Mouse (Mus musculus) stomach, embryonic 16.5 days (tissue): Measurements from ENCODE around the gene Zfp839. TPM values are rescaled to one million over a fixed set of nuclear protein-coding genes. Genes with fewer than 3 reads are reported as not detected.

Source experiments
- ATAC-seq: fragments of 200-750 bp; cut with Nextera tagmentation; 2 replicates; pipeline ENCODE4 v1.8.0; 2017; ENCODE audit warnings: moderate number of reproducible peaks, moderate TSS enrichment; ENCODE audit not compliant: insufficient read depth, low FRiP score
- H3K27ac ChIP-seq: fragments of 300-500 bp; sonication (generic); 2 replicates; pipeline ENCODE4 v1.5.1; 2014; ENCODE audit warnings: low read length
- H3K27me3 ChIP-seq: fragments of 300-500 bp; sonication (generic); 2 replicates; pipeline ENCODE4 v1.6.1; 2014; ENCODE audit warnings: low read length, control low read depth, mixed read lengths; ENCODE audit not compliant: control insufficient read depth, insufficient read depth
- H3K36me3 ChIP-seq: fragments of 300-500 bp; sonication (generic); 2 replicates; pipeline ENCODE4 v1.6.1; 2014; ENCODE audit warnings: low read length; ENCODE audit not compliant: control insufficient read depth, insufficient read depth
- H3K4me1 ChIP-seq: fragments of 300-500 bp; sonication (generic); 2 replicates; pipeline ENCODE4 v1.6.1; 2014; ENCODE audit warnings: low read length, control low read depth, mixed read lengths; ENCODE audit not compliant: control insufficient read depth, insufficient read depth
- H3K4me2 ChIP-seq: fragments of 300-500 bp; sonication (generic); 2 replicates; pipeline ENCODE4 v1.6.1; 2014; ENCODE audit warnings: low read depth, low read length, mixed read lengths
- H3K4me3 ChIP-seq: fragments of 300-500 bp; sonication (generic); replicated peaks from 2 replicates; pipeline ENCODE4 v1.5.1; 2014; ENCODE audit warnings: mild to moderate bottlenecking, low read length
- H3K9ac ChIP-seq: fragments of 300-500 bp; sonication (generic); 2 replicates; pipeline ENCODE4 v1.6.1; 2014; ENCODE audit warnings: low read length
- H3K9me3 ChIP-seq: fragments of 300-500 bp; sonication (generic); replicated peaks from 2 replicates; pipeline ENCODE4 v1.6.1; 2016; ENCODE audit warnings: low read length, control low read depth; ENCODE audit not compliant: control insufficient read depth
- WGBS: fragments of 180-500 bp; shearing (Covaris S2); extraction: QIAGEN DNeasy Blood & Tissue Kit; methylation state at CpG from one replicate; pipeline ENCODE4 v1.1.7; 2014; 5-methylcytosine and 5-hydroxymethylcytosine counted together
- polyA plus RNA-seq: library from polyadenylated mRNA; unstranded; fragments of >200 nt; fragmentation: Nextera tagmentation; extraction: Ambion mirVana; gene quantifications from 2 replicates; pipeline ENCODE4 v1.2.1, GENCODE M21; 2015

The Zfp839 gene
- 4.4 and 4.6 TPM in 2 replicates for polyA plus RNA-seq

- H3K27me3 ChIP-seq: no peaks in the 10 kb centered on the region
- peak within 1 kb of the TSS; percentile 75 for H3K4me3 ChIP-seq
- peak within 1 kb of the TSS; percentile 79 for H3K27ac ChIP-seq
- H3K36me3 ChIP-seq: 0 out of 2 replicates have a peak, but pooled peaks cover 2% of the 10 kb centered on the region
- peak; percentile 81 for ATAC-seq
- peaks cover 20% of the 10 kb centered on the region for H3K4me1 ChIP-seq
- H3K9me3 ChIP-seq: no peaks in the 10 kb centered on the region
- H3K9ac ChIP-seq: peak within 1 kb of the TSS; percentile 94
- H3K4me2 ChIP-seq: peak within 1 kb of the TSS; percentile 74
- WGBS: under 1% methylated on average over 89 of the region's 89 CpGs
Measured at GRCm38 (mm10) chr12:110850010-110850928, at the start of gene Zfp839. TSS of gene Zfp839 (plus strand) at chr12:110850253.

GRCm38 (mm10) chr12:110801876-110802464, 48.1 kb upstream of the Zfp839 start:
- H3K4me3 ChIP-seq: no peak overlapping the region
- WGBS: 69% methylated on average over 10 of the region's 10 CpGs
- no peak overlapping the region for H3K4me2 ChIP-seq
- H3K4me1 ChIP-seq: peaks cover 10% of the 10 kb centered on the region
- no peaks in the 10 kb centered on the region for H3K27me3 ChIP-seq
- no peaks in the 10 kb centered on the region for H3K36me3 ChIP-seq
- no peak overlapping the region for H3K27ac ChIP-seq
- ATAC-seq: peak; percentile 42; the same call in 1 of the 2 replicates
- no peak overlapping the region for H3K9ac ChIP-seq
- H3K9me3 ChIP-seq: no peaks in the 10 kb centered on the region

GRCm38 (mm10) chr12:110802674-110803297, 47.3 kb upstream of the Zfp839 start:
- Histone ChIP-seq H3K36me3 (no peaks in the 10 kb centered on the region), H3K9ac (no peak overlapping the region), H3K9me3 (no peaks in the 10 kb centered on the region), H3K4me1 (peaks cover 10% of the 10 kb centered on the region), H3K27me3 (no peaks in the 10 kb centered on the region), H3K4me3 (no peak overlapping the region), H3K27ac (no peak overlapping the region), H3K4me2 (no peak overlapping the region)
- 80% methylated on average over 5 of the region's 5 CpGs for WGBS
- ATAC-seq: no peak

- Histone ChIP-seq H3K27ac (no peak overlapping the region), H3K36me3 (no peaks in the 10 kb centered on the region), H3K4me3 (no peak overlapping the region), H3K9me3 (no peaks in the 10 kb centered on the region), H3K4me2 (no peak overlapping the region), H3K4me1 (peaks cover 16% of the 10 kb centered on the region), H3K9ac (no peak overlapping the region), H3K27me3 (no peaks in the 10 kb centered on the region)
- ATAC-seq: no peak; the same call in 1 of the 2 replicates
- 36% methylated on average over 10 of the region's 10 CpGs for WGBS
Measured at GRCm38 (mm10) chr12:110804261-110804660, 45.8 kb upstream of the Zfp839 start.

- H3K27ac ChIP-seq: no peak overlapping the region
- H3K4me3 ChIP-seq: no peak overlapping the region
- no peak for ATAC-seq
- H3K9ac ChIP-seq: no peak overlapping the region
- no peak overlapping the region for H3K4me2 ChIP-seq
- H3K9me3 ChIP-seq: no peaks in the 10 kb centered on the region
- no peaks in the 10 kb centered on the region for H3K36me3 ChIP-seq
- peaks cover 16% of the 10 kb centered on the region for H3K4me1 ChIP-seq
- H3K27me3 ChIP-seq: no peaks in the 10 kb centered on the region
- WGBS: 80% methylated on average over 3 of the region's 3 CpGs
Measured at GRCm38 (mm10) chr12:110806301-110806970, 43.6 kb upstream of the Zfp839 start.

- Histone ChIP-seq H3K27ac (peak overlapping the region; percentile 52; the same call in 1 of the 2 replicates), H3K9ac (no peak overlapping the region), H3K36me3 (no peaks in the 10 kb centered on the region), H3K4me1 (0 out of 2 replicates have a peak, but pooled peaks cover 6% of the 10 kb centered on the region), H3K27me3 (no peaks in the 10 kb centered on the region), H3K4me3 (no peak overlapping the region), H3K9me3 (no peaks in the 10 kb centered on the region), H3K4me2 (no peak overlapping the region)
- WGBS: 70% methylated on average over 10 of the region's 10 CpGs
- no peak for ATAC-seq
Measured at GRCm38 (mm10) chr12:110808430-110808829, 41.6 kb upstream of the Zfp839 start.

GRCm38 (mm10) chr12:110808848-110809247, 41.2 kb upstream of the Zfp839 start:
- Histone ChIP-seq H3K27ac (peak overlapping the region; percentile 1; the same call in 1 of the 2 replicates), H3K27me3 (no peaks in the 10 kb centered on the region), H3K36me3 (no peaks in the 10 kb centered on the region), H3K4me1 (0 out of 2 replicates have a peak, but pooled peaks cover 6% of the 10 kb centered on the region), H3K4me2 (no peak overlapping the region), H3K9ac (no peak overlapping the region), H3K4me3 (no peak overlapping the region), H3K9me3 (no peaks in the 10 kb centered on the region)
- no peak for ATAC-seq
- 73% methylated on average over 5 of the region's 5 CpGs for WGBS

- no peak for ATAC-seq
- Histone ChIP-seq H3K4me1 (peaks cover 12% of the 10 kb centered on the region; the same call in 1 of the 2 replicates), H3K4me2 (no peak overlapping the region), H3K27me3 (no peaks in the 10 kb centered on the region), H3K27ac (no peak overlapping the region), H3K9me3 (no peaks in the 10 kb centered on the region), H3K4me3 (no peak overlapping the region), H3K9ac (no peak overlapping the region), H3K36me3 (no peaks in the 10 kb centered on the region)
- WGBS: 86% methylated on average over 9 of the region's 9 CpGs
Measured at GRCm38 (mm10) chr12:110813132-110813531, 36.9 kb upstream of the Zfp839 start.
